Mouse (Mus musculus): Measurements from ENCODE around the gene A930009A15Rik. TPM values are rescaled to one million over a fixed set of nuclear protein-coding genes. Genes with fewer than 3 reads are reported as not detected.

Gene A930009A15Rik
- polyA plus RNA-seq, 3 experiments from 2014 or later, result not detected

GRCm38 (mm10) chr10:115581971-115582370, 12.2 kb downstream of the A930009A15Rik start:
- no peak for ATAC-seq

- ATAC-seq, result no peak
Observed at GRCm38 (mm10) chr10:115583071-115583470, 13.3 kb downstream of the A930009A15Rik start.

DNA sequence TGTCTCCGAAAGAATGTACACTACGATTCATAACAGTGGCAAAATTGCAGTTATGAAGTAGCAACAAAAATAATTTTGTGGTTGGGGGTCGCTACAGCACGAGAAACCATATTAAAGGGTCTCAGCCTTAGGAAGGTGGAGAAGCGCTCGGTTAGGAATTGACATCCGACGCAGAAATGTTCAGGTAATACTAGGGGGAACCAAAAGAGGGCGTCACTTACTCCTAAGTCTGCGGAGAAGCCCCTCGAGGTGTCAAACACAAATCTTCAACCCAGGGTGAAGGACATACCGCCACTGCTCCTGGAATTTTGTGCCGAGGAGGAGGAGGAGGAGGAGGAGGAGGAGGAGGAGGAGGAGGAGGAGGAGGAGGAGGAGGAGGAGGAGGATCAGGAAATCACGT, 14.9 kb downstream of the A930009A15Rik start:
- no peak for ATAC-seq

DNA sequence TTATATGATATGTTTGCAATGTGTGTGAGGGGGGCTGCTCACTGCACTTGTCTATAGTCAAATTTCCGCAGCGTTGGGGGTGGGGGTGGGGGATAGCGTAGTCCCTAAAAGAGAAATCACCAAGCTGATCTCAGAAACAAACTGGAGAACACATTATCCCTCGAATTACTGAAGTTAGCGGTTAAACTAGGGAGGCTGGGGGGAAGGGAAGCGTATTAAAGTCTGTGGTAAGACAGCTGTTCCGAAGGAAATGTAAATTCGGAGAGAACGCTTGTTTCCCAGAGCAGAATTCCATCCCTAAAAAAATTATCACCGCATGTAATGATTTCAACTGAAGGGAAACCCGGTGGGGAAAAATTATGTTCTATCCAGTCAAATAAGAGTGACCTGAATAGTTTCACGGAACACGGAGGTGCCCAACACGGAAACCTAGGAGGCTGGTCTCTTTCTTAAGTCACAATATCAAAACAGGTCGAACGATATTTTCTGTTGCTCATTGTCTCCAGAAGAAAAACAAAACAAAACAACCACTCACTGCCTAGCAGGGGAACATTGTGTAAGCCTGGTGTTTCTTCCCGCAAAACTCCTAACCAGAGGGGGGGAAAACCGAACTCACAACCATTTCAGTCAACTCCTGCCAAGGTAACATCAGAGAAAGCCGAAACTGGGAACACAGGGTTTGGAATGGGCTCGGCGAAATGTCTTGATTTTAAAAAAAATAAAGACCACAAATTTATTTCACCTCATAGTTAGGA, 15.9 kb downstream of the A930009A15Rik start:
- ATAC-seq, result no peak

DNA sequence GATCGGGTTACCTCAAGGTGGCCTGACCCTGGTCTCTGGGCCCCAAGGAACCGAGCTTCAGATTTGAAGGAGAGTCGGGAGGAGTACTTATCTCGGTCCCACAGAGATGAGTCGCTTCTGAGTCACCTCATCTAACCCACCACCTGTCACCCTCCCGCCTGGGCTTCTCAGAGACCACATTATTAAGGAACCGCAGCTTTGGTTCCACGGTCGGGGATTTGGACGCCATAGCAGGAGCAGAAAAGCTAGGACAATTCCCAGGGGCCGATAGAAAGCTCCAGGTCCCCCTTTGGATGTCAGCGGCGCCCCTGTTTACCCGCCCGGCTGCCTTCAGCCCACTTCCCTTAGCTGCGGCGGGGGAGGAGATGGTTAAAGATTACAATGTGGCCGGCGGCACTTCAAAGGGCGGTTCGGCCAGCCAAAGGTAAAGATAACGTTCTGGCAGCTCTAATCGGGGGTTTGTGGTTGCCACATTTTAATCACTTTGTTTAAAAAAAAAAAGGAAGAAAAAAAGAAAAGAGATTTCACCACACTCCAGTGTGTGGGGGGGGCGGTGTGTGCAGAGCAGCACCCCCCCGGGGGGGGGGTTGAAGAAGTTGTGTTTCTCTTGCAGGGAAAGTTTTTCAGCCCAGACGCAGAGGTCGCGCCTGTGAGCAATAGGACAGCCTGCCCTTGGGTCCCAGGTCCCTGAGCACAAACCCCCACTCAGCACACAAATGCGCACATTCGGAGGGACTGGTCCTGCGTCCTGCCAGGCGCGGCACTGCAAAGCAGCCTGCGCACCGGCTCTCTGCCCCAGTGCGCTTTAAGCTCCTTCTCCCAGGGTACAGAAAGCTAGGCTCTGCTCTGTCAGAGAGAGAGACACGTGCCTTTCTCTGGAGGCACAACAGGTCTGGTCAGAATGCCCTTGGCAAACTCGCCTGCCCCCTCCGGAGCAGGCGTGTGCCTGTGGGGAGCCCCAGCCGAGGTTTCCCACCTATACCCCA, 16.8 kb downstream of the A930009A15Rik start:
- ATAC-seq, result no peak

DNA sequence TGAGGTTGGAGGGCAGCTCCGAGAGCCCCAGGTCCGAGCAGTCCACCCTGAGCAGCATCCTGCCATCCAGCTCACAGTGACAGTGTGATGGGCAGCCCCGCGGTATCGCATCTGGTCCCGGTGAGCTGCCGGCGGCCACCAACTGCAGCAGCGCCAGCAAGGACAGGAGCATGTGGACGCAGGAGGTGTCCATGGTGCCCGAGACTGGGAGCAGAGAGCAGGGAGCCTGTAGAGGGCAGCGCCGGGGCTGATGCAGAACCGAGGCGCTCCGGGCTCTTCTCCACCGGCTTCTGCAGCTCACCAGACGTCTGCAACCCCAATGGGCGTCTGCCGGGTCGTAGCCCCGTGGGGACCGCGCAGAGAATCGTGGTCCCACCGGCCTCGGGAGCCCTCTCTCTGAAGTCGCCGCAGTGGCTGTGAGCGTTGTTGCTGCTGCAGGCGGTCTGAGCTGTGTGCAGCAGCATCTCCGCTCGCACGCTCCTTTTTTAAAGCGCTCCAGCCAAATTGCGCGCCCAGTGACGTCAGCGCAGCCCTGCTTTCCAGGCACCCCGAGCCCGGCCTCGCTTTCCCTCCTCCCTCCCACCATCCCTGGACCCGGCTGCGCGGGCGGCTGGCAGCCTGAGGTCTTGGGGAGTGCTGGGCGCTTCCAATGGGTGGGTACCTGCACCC, 17.6 kb downstream of the A930009A15Rik start, which contains the start of gene Lgr5:
Gene Lgr5, minus strand, starts transcription at position 480 of the 669 bp plus-strand sequence.
- no peak for ATAC-seq

- ATAC-seq, result no peak
Observed at GRCm38 (mm10) chr10:115587979-115588378, 18.2 kb downstream of the A930009A15Rik start.

DNA sequence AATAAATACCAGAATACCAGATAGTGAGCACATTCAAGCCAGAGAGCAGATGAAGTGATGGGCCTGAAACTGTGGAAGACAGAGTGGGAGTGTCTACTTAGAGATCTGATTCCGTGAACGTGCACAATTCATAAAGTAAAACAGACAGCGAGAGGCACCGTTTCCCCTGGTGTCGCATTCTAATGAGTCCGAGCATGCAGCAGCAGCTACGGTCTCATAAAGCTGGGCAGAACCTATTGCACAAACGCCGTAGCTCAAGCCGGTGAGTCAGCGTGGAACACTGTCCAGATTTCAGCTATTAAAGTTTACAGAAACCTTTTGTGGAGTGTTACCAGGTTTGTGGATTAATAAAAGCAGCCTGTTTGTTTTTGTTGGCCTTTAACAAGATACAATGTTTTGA, 23.4 kb downstream of the A930009A15Rik start:
- no peak for ATAC-seq

GRCm38 (mm10) chr10:115593651-115594050, 23.9 kb downstream of the A930009A15Rik start:
- no peak for ATAC-seq

- no peak for ATAC-seq
Observed at GRCm38 (mm10) chr10:115595748-115596147, 26.0 kb downstream of the A930009A15Rik start.

DNA sequence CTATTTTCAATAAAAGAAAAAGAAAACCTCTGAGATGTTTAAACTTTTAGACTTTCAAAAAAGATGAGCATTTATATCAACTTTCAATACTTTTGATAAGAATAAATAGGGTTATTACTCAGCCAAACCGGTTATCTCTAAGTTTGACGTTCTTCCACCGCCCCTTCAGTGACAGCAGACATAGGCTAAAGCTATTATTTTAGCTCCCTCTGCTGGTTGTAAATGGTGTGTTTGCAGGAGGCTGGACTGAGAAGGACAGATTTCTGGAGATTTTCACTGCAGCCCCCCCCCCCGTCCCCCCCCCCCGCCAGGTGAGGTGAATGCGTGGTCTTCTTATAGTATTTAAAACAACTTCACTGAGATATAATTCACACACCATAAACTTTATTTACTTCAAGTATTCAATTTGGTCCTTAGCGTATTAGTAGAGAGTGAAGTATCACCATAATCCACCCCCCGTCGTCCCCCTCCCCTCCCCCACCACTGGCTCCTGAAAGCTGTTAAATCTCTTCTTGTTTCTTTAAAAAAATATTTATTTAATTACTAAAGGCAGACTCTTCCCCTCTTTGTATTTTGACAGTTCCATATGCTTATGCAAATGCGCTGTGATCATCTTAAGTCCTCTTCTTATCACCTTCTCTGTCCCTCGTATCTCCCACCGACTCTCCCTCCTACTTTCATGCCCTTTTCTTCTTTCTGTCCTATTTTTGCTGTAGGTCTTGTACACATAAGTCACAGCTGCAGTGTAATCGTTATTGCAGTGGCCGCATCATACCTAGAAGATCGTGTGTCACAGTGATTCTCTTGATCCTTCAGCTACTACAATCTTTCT, 47.9 kb downstream of the A930009A15Rik start:
- peak; percentile 68 for ATAC-seq

DNA sequence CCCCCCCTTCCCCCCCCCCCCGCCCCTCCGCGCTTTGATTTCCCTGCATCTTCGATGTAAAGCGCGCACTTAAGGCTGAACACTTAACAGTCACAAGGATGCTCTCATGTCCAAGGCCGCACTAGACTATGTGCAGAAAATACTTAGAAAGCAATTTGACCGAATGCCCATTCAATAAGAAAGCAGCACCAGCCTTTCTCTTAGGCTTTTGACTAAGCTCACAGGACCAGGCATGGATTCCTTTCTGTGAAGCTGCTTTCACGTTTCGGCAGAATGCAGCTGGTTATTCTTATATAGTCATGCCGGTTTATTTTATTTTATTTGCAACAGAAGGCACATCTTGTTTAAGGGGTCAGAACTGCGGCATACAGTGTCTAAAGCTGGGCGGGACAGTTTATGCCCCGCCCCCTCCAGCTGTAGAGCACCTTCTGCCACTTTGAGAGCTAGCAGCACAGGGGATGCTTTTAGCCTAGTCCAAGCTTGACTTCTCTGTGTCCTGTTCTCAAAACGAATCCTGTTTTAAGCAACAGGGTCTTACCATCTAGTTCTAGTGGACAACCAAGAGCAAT, 48.6 kb downstream of the A930009A15Rik start:
- ATAC-seq, result no peak

- no peak for ATAC-seq
Observed at GRCm38 (mm10) chr10:115623481-115623880, 53.7 kb downstream of the A930009A15Rik start.

DNA sequence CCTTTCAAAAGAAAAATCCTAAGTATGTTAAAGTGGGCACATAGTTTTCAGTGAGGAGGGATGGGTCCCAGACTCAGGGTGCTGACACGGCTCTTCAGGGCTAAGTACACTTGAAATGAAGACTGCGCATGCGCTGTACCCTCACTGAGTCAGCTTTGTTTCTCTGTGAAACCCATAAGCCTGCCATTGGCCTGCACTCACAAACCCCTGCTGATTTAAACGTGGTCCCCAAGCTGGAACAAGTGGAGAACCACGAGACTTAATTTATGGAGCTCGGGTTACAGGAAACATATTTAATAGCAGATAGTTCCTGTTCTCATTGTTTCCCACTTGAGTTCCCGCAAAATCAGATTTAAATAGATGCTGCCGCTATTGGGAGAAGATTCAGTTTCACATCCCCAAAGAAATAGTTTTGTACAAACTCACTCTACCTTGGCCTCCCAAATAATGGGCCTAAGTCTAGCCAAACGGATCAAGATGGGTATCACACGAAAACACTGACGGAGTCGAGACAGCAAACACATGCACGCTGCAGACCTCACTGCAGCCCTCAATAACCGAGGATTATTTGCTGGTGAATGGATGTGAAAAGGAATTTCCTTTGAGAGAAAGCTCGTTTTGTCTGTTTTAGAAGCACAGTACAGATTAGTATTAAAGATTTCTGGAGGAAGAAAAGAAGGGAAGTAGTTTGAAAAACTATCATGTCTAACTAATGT, 54.3 kb downstream of the A930009A15Rik start:
- no peak for ATAC-seq

DNA sequence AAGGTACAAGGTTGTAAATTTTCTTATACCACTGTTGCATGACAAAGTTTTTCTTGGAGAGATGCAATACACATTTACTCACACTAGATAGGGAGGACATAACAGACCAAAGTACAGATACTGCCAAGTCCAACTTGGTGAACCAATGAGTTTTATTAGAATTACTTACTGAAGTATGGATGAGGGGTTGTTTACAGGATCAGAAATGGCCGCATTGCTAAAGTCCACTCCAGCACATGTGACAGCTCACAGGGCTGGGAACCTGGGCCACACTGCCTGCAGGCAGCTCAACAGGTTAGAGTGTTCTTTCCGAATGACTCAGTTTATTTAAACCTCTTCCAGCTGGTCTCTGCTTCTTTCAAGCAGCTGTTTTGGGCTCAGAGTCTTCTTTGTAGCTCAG, 55.2 kb downstream of the A930009A15Rik start:
- ATAC-seq, result no peak

DNA sequence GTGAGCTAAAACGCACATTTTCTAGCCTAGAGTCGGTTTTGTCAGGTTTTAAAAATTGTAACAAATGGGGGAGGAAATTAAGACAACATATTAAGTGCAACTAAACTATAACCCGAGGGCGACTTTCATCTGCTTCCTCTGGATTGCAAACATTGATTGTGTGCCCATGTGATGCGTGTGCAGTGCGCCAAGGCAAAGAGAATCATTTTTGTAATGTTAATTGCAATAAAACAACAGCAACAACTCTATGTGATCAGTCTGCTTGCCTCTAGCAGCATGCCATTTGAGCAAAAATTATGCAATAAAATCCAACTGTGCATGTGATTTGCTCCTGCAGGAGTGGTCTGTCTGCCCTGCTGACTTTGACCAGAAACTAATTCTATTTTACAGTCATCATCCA, 56.9 kb downstream of the A930009A15Rik start:
- no peak for ATAC-seq
